Mouse (Mus musculus) mouse trophoblast stem cell (cell line): ENCODE measurements around the gene Prkd2.

Experiments
- in situ Hi-C, 2 experiments: fragments of 300-500 bp; cut with MseI, MboI; formaldehyde crosslinking; loops; 2 replicates in 1 of 2; 3 replicates in 1 of 2; pipeline ENCODE4 v1.15.1; 2025

Prkd2 gene

GRCm38 (mm10) chr7:16842645-16843063 lies at the start of gene Prkd2:
Prkd2 (plus strand) TSS chr7:16842902.
- in situ Hi-C loops: no loop called here

- in situ Hi-C loops: no loop called here
Observed at GRCm38 (mm10) chr7:16793010-16793725, 49.5 kb upstream of the Prkd2 start.

- in situ Hi-C loops: loop anchor here in 1 of 2 experiments (5.0 kb wide), 1 partner anchor 48 kb away; no protein-coding TSS in a partner anchor
Observed at GRCm38 (mm10) chr7:16794886-16795285, 47.8 kb upstream of the Prkd2 start.

GRCm38 (mm10) chr7:16804409-16805028 lies 38.2 kb upstream of the Prkd2 start:
- in situ Hi-C loops: no loop called here

GRCm38 (mm10) chr7:16807936-16808335 lies 34.8 kb upstream of the Prkd2 start:
- in situ Hi-C loops: no loop called here

GRCm38 (mm10) chr7:16808647-16809046 lies 34.1 kb upstream of the Prkd2 start:
- in situ Hi-C loops: no loop called here

GRCm38 (mm10) chr7:16809739-16810138 lies 33.0 kb upstream of the Prkd2 start:
- in situ Hi-C loops: no loop called here

GRCm38 (mm10) chr7:16810399-16810919 lies 32.2 kb upstream of the Prkd2 start:
- in situ Hi-C loops: no loop called here

- in situ Hi-C loops: no loop called here
Observed at GRCm38 (mm10) chr7:16810920-16811648, 31.6 kb upstream of the Prkd2 start.

GRCm38 (mm10) chr7:16811649-16812070 lies 31.0 kb upstream of the Prkd2 start:
- in situ Hi-C loops: no loop called here

- in situ Hi-C loops: no loop called here
Observed at GRCm38 (mm10) chr7:16812505-16812904, 30.2 kb upstream of the Prkd2 start.

GRCm38 (mm10) chr7:16815351-16815941 lies 27.3 kb upstream of the Prkd2 start, which contains the start of gene Strn4:
Strn4 (plus strand) TSS chr7:16815889.
- in situ Hi-C loops: no loop called here

- in situ Hi-C loops: no loop called here
Observed at GRCm38 (mm10) chr7:16816078-16816474, 26.6 kb upstream of the Prkd2 start.

- in situ Hi-C loops: no loop called here
Observed at GRCm38 (mm10) chr7:16816475-16817122, 26.1 kb upstream of the Prkd2 start, which contains the start of gene Fkrp. Fkrp (minus strand) TSS chr7:16816732.

- in situ Hi-C loops: no loop called here
Observed at GRCm38 (mm10) chr7:16817693-16818092, 25.0 kb upstream of the Prkd2 start.

- in situ Hi-C loops: no loop called here
Observed at GRCm38 (mm10) chr7:16819794-16820193, 22.9 kb upstream of the Prkd2 start.

- in situ Hi-C loops: no loop called here
Observed at GRCm38 (mm10) chr7:16820271-16820763, 22.4 kb upstream of the Prkd2 start.

- in situ Hi-C loops: no loop called here
Observed at GRCm38 (mm10) chr7:16821091-16821490, 21.6 kb upstream of the Prkd2 start.

- in situ Hi-C loops: no loop called here
Observed at GRCm38 (mm10) chr7:16821669-16822101, 21.0 kb upstream of the Prkd2 start.

- in situ Hi-C loops: no loop called here
Observed at GRCm38 (mm10) chr7:16823734-16824133, 19.0 kb upstream of the Prkd2 start.

- in situ Hi-C loops: no loop called here
Observed at GRCm38 (mm10) chr7:16825785-16826184, 16.9 kb upstream of the Prkd2 start.
